Mouse (Mus musculus) brain, adult 2 months (tissue): ENCODE data around the gene Trim3.
A peak's percentile ranks its signal among the peaks of the same experiment; 100 is the strongest.

Experiments
- DNase-seq: peaks from one replicate; pipeline ENCODE4 v3.0.0; 2011; ENCODE audit warnings: low read depth, low spot score

Gene Trim3

GRCm38 (mm10) chr7:105608467-105608866, 24.9 kb downstream of the Trim3 start:
- DNase-seq: no peak

DNA sequence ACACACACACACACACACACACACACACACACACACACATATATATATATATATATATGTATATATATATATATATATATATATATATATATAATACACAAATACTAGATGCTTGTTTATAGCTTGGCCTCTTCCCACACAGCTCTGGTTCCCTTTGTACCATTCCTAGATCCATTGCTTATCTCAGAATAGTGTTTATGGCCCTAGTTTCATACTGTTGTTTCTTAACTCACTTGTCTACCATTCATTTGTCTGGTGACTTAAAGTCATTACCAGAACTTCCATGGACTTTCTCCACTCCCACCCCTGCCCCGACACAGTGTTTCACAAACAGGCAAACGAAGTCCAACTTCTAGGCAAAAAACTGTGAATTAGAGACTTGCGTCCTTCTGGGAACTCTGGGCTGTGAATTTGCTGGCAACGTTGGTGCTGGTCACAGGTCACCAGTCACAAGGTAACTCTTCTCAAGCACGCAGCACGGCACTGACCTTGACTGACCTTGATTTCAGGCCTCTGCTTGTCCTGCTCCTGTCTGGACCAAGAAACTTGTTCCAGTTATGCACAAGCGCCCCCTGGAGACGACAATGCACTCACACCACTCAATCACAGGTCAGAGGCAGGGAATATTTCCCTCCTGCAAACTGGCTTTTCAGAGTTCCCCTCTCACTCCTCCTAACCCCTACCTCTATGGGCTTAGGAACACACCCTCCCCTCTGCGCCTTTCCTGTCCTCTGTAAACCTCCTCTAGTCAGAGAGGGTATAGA, 30.3 kb downstream of the Trim3 start:
- peak; percentile 87 for DNase-seq

DNA sequence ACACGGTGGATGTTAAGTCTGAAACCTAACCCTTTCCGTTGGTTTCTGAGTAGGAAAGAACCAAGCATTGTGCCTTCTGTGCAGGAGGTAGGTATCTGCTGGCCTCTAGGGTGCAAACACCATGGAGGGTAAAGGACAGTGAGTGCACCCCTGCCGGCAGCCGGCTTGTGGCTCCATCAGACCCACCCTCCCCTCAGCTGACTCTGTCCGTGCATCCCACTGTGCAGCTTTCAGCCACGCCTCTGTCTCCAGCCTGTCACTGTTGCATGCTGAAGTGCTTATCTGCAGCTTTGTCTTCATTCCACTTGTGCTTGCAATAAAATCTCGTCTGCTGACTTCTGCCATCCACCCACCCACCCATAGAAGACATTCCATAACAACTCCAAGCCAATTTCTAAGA, 43.3 kb downstream of the Trim3 start:
- no peak for DNase-seq

GRCm38 (mm10) chr7:105588325-105588912, 45.0 kb downstream of the Trim3 start:
- no peak for DNase-seq

- DNase-seq: no peak
Measured at GRCm38 (mm10) chr7:105581959-105582358, 51.4 kb downstream of the Trim3 start.

DNA sequence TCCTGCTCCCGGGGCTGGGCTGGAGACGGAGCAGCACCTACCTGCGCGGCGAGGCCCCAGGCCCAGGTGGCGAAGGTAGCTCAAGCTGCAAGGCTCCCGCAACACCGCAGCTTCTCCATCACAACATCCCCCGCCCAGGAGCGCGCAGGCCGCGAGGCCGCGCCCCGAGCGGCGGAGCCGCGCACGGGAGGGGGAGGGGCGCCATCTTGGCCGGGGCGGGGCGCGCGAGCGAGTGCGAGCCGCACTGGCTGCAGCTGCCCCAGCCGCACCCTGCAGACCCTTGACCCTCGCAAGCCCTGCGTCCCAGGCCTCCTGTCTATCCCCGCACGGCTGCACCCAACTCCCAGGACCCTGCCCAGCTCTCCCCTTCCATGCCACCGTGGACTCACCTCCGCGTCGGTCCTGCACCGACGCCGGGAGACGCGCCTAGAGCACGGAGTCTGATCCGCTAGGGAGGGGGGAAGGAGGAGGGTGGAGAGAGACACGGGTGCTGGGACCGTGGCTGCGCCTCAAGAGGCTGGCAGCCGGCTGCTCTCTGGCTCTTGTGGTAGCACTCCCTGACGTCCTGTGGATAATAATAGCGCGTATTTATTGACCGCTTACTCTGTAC, 52.2 kb downstream of the Trim3 start, which contains the start of gene Apbb1:
TSS of gene Apbb1 (minus strand) at position 560 of the 610 bp plus-strand sequence.
- peak; percentile 96 for DNase-seq

DNA sequence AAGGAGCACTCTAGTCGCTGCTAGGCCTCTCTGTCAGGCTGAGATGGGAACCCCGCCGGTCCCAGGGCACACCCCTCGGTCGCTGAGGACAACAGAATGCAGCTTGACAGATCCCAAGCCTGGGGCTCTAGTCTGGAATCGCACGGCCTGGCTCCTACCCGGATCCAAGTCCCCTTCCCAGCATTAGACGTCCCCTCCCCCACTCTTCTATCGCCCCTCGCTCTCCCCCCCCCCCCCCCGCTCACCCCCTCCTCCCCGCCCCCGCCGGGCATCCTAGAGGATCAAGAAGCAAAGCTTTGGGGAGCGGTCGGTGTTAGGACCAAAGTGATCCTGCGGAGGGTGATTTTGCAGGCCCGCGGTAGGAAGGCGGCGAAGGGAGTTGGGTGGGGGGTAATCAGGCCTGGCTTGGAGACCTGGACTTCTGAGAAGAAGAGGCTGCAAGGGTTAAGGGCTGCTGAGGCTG, 52.7 kb downstream of the Trim3 start:
- peak; percentile 61 for DNase-seq

DNA sequence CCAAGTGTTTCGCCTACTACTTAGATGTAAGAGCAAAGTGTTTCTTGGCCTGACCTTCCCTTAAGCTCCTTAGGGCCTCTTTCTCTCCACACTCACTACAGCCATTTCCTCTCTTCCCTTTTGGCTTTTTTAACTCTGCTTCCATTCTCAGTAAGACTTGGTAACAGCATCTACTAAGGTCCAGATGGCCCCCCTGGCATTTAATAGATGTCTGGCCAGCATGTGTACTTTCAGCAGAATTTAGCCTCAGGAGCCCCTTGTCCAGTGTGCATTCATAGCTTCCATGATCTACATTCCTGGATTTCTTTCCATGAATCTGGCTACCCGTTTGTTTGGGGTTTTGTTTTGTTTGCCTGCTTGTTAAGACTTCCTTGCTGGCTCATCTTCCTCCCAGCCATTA, 54.9 kb downstream of the Trim3 start:
- peak; percentile 79 for DNase-seq

- peak; percentile 75 for DNase-seq
Measured at GRCm38 (mm10) chr7:105577377-105577871, 55.9 kb downstream of the Trim3 start.

DNA sequence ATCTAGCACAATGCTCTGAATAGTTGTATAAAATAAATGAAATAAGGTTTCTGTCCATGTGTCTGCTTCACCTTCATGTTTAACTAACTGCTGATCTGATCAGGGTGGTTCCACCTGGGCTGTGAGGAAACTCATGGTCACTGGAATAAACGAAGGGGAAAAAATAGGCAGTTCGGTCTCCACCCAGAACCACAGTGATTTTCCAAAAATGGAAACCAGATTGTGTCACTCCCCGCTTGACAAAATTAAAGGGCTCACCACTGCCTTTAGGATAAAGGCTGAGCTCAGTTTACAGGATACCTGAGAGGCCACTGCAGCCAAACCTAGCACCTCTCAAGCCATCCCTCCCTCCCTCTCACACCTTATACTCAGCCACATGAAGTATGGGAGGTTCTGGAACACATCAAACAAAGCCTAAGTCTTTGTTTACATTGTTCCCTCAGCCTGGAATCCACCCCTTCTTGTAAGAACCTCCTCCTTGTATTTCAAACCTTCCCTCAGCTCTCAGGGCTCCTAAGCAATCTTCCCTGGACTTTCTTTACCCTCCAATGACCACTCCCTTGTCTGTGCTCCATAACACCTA, 57.1 kb downstream of the Trim3 start:
- peak; percentile 69 for DNase-seq

DNA sequence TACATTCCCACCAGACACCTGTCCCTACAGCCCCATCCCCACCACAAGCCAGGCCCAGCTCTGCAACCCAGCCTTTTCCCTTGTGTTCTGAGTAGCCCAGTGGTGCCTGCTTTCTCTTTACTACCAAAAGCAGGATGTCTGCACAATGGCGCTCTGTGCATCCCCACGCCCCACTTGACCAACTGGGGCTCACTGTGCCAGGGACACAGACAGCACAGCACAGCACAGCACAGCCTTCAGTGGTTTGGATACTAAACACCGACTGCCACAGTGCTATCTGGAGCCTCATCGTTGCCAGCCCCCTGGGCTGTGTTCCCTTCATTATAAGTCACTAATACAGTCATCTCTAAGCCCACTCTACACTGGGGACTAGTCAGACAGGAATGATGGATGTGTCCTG, 58.8 kb downstream of the Trim3 start:
- peak; percentile 75 for DNase-seq

DNA sequence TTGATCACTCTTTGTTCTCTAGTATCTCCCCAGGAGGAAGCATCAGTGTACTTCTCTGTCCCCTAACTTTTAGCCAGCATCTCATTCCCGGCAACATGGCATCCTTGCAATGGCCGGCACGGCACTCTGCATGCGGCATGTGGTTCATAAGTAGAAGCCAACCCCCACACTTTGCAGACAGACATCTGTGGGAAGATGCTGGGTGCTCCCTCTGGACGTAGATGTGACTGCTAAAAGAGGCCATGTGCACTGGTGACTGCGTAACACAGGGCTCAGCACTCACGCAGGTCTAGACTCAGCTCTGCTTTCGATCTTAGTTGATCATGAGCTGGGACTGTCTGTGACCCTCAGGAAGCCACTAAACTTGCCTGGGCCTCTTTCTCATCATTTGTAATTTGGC, 60.4 kb downstream of the Trim3 start:
- DNase-seq: peak; percentile 79

GRCm38 (mm10) chr7:105570756-105571155, 62.6 kb downstream of the Trim3 start:
- DNase-seq: no peak

GRCm38 (mm10) chr7:105569512-105570496, 63.6 kb downstream of the Trim3 start:
- peak; percentile 98 for DNase-seq

DNA sequence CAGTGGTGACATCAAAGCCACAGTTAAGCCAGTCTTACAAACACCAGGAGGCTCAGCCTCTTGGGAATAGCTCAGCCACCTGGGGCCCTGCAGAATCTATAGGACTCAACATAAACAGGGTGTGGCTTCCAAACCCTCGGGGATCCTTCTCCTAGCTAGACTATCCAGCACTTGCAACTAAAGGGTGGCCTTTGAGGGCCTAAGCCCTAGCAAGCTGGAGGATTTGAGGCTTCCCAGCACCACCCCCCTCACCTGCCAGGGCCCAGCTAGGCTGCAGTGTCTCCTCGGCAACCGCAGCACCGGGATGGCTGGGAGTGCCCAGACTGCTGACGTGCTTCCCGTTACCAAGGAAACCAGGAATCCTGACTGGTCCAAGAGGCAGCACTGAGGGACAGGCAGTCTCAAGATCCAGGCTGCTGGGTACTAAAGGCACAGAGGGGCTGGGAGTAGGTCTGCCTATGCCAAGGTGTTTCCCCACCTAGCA, 64.3 kb downstream of the Trim3 start:
- peak; percentile 98 for DNase-seq

GRCm38 (mm10) chr7:105568583-105568982, 64.8 kb downstream of the Trim3 start:
- DNase-seq: peak; percentile 94

DNA sequence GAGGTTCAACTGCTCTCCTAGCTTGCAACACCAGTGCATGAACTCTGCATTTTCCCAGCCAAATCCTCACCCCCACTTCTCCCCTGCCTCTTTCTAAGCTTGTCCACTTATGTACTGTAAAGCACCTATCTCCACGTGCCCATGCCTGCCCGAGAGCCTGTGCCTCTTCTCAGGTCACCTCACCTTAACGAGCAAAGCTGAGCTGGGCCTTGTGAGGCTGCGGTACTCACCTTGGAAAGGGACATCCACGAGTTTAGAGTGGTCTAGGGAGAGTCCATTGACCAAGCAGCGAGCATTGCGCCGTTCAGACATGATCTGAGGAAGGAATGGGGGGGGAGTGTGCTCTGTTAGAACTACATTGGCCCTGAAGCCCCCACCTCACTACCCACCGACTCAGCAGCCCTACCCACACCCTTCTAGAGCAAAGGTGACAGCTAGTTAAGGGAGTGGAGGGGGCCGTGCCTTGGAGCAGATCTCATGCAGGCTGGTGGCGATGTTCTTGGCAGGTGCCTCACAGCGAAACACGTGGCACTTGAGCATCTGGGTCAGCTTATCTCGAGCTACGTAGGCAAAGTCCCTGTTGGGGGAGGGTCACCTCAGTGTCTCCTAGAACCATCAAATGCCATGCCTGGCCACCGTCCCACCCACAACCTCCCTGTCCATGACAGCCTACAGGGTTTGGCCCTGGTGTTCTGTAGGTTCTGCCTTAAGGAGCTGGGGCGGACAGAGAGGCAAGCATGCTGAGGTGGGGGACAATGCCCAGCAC, 68.1 kb downstream of the Trim3 start:
- peak; percentile 79 for DNase-seq

- DNase-seq: peak; percentile 59
Measured at GRCm38 (mm10) chr7:105563367-105563766, 70.0 kb downstream of the Trim3 start.

DNA sequence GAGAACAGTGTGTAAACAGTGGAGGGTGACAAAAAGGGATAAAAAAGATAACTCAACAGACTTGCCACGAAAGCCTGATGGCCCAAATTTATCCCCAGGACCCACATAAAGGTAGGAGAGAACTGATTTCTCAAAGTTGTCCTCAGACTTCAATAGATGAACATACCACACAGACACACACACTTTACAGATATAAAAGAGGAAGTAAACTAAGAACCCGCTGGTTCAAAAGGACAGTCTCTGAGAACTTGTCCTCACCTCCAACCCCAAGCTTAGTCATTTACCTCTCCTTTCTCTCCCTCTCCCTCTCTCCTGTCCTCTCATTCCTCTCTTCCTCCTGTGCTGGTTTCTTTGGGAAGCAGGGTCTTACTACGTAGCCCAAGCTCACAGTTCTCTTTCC, 71.1 kb downstream of the Trim3 start:
- DNase-seq: no peak

DNA sequence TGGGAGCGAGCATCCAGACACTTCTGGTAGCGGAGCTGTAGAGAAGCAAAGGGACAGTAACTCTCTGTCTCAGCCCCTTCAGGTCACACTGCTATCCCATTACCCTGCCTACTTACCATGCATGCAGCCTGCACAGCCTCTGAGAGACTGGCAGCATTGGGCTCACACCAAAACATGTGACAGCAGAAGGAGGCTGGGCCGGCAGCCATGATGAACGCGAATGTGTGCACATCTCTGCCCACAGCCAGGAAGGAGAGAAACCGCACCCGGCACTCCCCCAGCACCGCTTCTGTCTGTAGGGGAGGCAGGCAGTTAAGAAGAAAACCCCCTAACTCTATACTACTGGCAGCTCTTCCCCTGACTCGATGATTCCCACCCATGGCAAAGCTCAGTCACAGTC, 74.4 kb downstream of the Trim3 start:
- peak; percentile 87 for DNase-seq
